Mouse (Mus musculus): ENCODE results near the gene Fastkd1. TPM values are rescaled to one million over a fixed set of nuclear protein-coding genes. Genes with fewer than 3 reads are reported as not detected.
"Not testable (repeated sequence)": the region's sequence is repeated elsewhere in the genome, so short reads cannot be mapped to it uniquely, and the experiment has no call there.

The Fastkd1 gene
- total RNA-seq, 2 experiments from 2014 or later = 4.2 to 4.6 TPM

- ATAC-seq (ENCODE audit: poor library complexity, severe bottlenecking) = no peak
These were observed 39.6 kb downstream of the Fastkd1 start for GRCm38 (mm10) chr2:69673723-69674122.

- ATAC-seq (ENCODE audit: poor library complexity, severe bottlenecking) = no peak
These were observed 43.5 kb downstream of the Fastkd1 start, which contains the start of gene Klhl41 for GRCm38 (mm10) chr2:69669853-69670252. Klhl41 (plus strand) TSS chr2:69670120.

- ATAC-seq (ENCODE audit: poor library complexity, severe bottlenecking) = no peak
These were observed 44.9 kb downstream of the Fastkd1 start for GRCm38 (mm10) chr2:69668414-69668813.

- no peak for ATAC-seq (ENCODE audit: poor library complexity, severe bottlenecking)
These were observed 45.7 kb downstream of the Fastkd1 start for GRCm38 (mm10) chr2:69667656-69668055.

DNA sequence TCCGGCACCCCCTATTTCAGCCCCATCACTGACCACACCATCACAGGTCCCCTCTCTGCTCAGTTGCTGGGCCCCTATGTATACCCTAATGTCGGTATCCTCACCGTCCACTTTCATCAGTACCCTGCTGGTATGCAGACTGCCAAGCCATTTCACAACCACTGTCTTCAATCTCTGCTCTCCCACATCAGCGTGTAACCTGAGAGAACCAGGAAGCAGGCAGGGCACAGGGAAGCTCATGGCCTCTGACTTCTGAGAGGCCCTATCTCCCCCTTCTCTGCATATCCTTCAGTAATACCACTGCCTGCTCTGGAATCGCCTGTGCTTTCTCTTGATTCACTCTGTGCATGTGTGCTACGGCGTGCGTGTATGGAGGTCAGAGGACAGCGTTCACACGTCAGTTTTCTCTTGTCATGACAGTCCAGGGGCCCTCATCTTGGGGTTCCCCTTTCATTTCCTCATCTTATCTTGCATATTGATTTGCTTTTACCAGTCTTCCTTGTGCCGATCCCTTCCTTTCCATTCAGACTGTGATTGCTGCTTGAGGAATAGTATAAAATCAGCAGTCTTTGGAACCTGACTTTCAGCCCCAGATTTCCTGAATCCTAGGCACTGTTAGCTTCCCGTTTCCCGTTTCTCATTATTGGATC lies 49.4 kb downstream of the Fastkd1 start:
- peak; percentile 89 for ATAC-seq (ENCODE audit: poor library complexity, severe bottlenecking)

DNA sequence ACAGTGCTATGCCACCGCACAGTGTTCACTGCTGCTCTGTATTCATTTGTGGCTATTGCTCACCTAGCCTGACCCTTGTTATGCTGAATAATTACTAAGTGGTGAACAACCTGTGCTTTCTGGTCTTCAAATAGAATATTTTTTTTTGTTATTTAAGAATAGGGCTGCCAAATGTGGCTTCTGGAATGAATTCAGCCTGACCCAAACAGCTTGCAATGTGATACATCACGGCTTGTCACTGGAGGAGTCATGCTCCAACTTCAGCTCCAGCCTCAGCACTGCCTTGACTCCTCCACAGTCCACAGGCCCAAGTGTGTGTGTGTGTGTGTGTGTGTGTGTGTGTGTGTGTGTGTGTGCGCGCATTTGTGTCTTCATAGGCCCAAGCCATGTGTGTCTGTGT lies 54.0 kb downstream of the Fastkd1 start:
- no peak for ATAC-seq (ENCODE audit: poor library complexity, severe bottlenecking)

DNA sequence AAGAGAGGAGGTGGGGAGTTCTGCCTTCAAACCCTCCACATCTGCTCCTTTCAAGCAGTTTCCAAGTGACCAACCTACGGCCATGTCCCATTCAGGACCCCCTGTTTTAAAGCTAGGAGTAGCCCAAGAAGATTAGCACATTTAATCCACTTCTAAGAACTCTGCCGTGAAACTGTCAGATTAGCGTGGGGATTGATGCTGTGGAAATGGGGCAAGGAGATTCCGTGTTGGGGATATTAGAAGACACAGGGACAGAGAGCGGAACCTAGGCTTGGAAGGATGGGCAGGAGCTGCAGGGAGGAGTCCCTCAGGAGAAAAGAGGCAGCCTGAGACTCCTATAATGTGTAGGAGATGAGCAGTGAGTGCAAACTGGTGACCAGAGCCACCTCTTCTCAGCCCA lies 63.6 kb downstream of the Fastkd1 start:
- ATAC-seq (ENCODE audit: poor library complexity, severe bottlenecking) = no peak

- ATAC-seq (ENCODE audit: poor library complexity, severe bottlenecking) = peak; percentile 95
These were observed 66.4 kb downstream of the Fastkd1 start, which contains the start of gene Bbs5 for GRCm38 (mm10) chr2:69646726-69647490. Bbs5 (plus strand) TSS chr2:69647171.

- no peak for ATAC-seq (ENCODE audit: poor library complexity, severe bottlenecking)
These were observed 68.2 kb downstream of the Fastkd1 start for GRCm38 (mm10) chr2:69644968-69645617.

DNA sequence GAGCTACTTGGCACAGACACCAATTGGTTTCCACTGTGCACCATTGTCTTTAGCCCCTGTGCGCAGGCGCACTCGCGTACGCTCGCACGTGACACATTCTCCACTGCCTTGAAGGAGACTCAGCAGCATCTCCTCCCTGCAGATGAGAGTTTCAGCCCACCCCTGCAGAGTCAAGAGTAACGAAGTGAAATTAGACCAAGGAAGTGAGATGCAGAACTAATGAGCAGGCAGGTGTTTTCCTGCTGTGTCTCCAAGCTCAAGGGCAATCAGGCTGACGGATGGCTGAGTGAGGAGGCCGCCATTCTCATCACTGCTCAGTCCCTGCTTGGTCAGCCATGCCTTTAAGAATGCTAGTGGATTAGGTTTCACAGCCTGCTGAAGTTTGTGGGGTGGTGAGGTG lies 73.2 kb downstream of the Fastkd1 start:
- no peak for ATAC-seq (ENCODE audit: poor library complexity, severe bottlenecking)

- not testable (repeated sequence) for ATAC-seq (ENCODE audit: poor library complexity, severe bottlenecking)
These were observed 75.3 kb downstream of the Fastkd1 start for GRCm38 (mm10) chr2:69637989-69638388.

Other genes starting within 250 kb of the Fastkd1 start
- not detected in 2 replicates for gene Lrp2, start 127.5 kb downstream of the Fastkd1 start, total RNA-seq (2015)
- gene Lrp2, start 127.5 kb downstream of the Fastkd1 start, total RNA-seq (2017) = not detected in 2 replicates
- gene Bbs5, start 66.3 kb downstream of the Fastkd1 start, total RNA-seq (2015) = 3.3 and 6.8 TPM in 2 replicates
- gene Bbs5, start 66.3 kb downstream of the Fastkd1 start, total RNA-seq (2017) = 2.7 and 2.8 TPM in 2 replicates
- gene Klhl41, start 43.4 kb downstream of the Fastkd1 start, total RNA-seq (2015) = not detected in 2 replicates
- gene Klhl41, start 43.4 kb downstream of the Fastkd1 start, total RNA-seq (2017) = 0.33 TPM in 1 of 2 replicates, not detected in the other
- 83.7 and 91.7 TPM in 2 replicates for gene Ppig, start 9.0 kb upstream of the Fastkd1 start, total RNA-seq (2015)
- 54.9 and 62.2 TPM in 2 replicates for gene Ppig, start 9.0 kb upstream of the Fastkd1 start, total RNA-seq (2017)
- 0.43 and 0.80 TPM in 2 replicates for gene Ccdc173, start 76.1 kb upstream of the Fastkd1 start, total RNA-seq (2015)
- gene Ccdc173, start 76.1 kb upstream of the Fastkd1 start, total RNA-seq (2017) = 0.33 and 0.49 TPM in 2 replicates
- 19.8 and 25.3 TPM in 2 replicates for gene Phospho2, start 76.1 kb upstream of the Fastkd1 start, total RNA-seq (2015)
- gene Phospho2, start 76.1 kb upstream of the Fastkd1 start, total RNA-seq (2017) = 22.0 and 27.5 TPM in 2 replicates
- 3.5 and 3.7 TPM in 2 replicates for gene Klhl23, start 108.4 kb upstream of the Fastkd1 start, total RNA-seq (2015)
- 8.7 and 10.9 TPM in 2 replicates for gene Klhl23, start 108.4 kb upstream of the Fastkd1 start, total RNA-seq (2017)
- gene Ssb, start 148.0 kb upstream of the Fastkd1 start, total RNA-seq (2015) = 197 and 221 TPM in 2 replicates
- 298 and 306 TPM in 2 replicates for gene Ssb, start 148.0 kb upstream of the Fastkd1 start, total RNA-seq (2017)
- 20.9 and 24.8 TPM in 2 replicates for gene Mettl5, start 172.1 kb upstream of the Fastkd1 start, total RNA-seq (2015)
- 20.0 and 22.4 TPM in 2 replicates for gene Mettl5, start 172.1 kb upstream of the Fastkd1 start, total RNA-seq (2017)
- gene Ubr3, start 183.7 kb upstream of the Fastkd1 start, total RNA-seq (2015) = 48.8 and 55.3 TPM in 2 replicates
- gene Ubr3, start 183.7 kb upstream of the Fastkd1 start, total RNA-seq (2017) = 40.8 and 72.2 TPM in 2 replicates